Mouse (Mus musculus) G1E (cell line): ENCODE measurements at regions not wholly inside any gene's neighbourhood (a gene's known extent, or its start where the extent isn't known, plus 50 kb on each side); places are given as distances from the start of the nearest gene placed in this dataset.

Source experiments
- ATAC-seq: 2 replicates; pipeline ENCODE4 v1.8.0; 2016; ENCODE audit warnings: mild to moderate bottlenecking; ENCODE audit not compliant: insufficient number of reproducible peaks, poor library complexity, low FRiP score, severe bottlenecking; ENCODE audit errors: extremely low read depth
- DNase-seq: peaks from one replicate; pipeline ENCODE4 v3.0.0; 2012; ENCODE audit warnings: low spot score
- H3K27me3 ChIP-seq: 2 replicates; pipeline ENCODE4 v1.6.1; 2012; ENCODE audit warnings: mild to moderate bottlenecking, low read length, inconsistent platforms; ENCODE audit not compliant: insufficient read depth
- H3K36me3 ChIP-seq: replicated peaks from 2 replicates; pipeline ENCODE3; 2012; ENCODE audit warnings: mild to moderate bottlenecking, inconsistent platforms
- H3K4me1 ChIP-seq: 2 replicates; pipeline ENCODE4 v1.6.1; 2012; ENCODE audit warnings: low read depth, low read length, inconsistent platforms, mixed read lengths; ENCODE audit not compliant: insufficient read depth
- H3K4me3 ChIP-seq: 2 replicates; pipeline ENCODE4 v1.5.1; 2012; ENCODE audit warnings: low read depth, mild to moderate bottlenecking, inconsistent platforms, low read length, moderate library complexity, mixed read lengths
- H3K9me3 ChIP-seq: replicated peaks from 2 replicates; pipeline ENCODE4 v1.6.1; 2012; ENCODE audit warnings: inconsistent platforms
- CTCF ChIP-seq: IDR thresholded peaks from 2 replicates; pipeline ENCODE4 v1.5.1; 2012; ENCODE audit warnings: low read depth, low read length, inconsistent platforms, mixed read lengths
- GATA1 ChIP-seq: IDR thresholded peaks from 2 replicates; pipeline ENCODE4 v1.6.1; 2012; ENCODE audit warnings: borderline replicate concordance, low read length, inconsistent platforms, mixed read lengths
- GATA2 ChIP-seq: IDR thresholded peaks from 2 replicates; pipeline ENCODE4 v1.6.1; 2012; ENCODE audit warnings: low read depth, low read length, inconsistent platforms, borderline replicate concordance
- POLR2AphosphoS5 ChIP-seq: IDR thresholded peaks from 2 replicates; pipeline ENCODE4 v1.6.1; 2012; ENCODE audit warnings: low read depth, low read length, inconsistent platforms; ENCODE audit not compliant: insufficient replicate concordance
- TAL1 ChIP-seq: conservative IDR thresholded peaks from 2 replicates; pipeline ENCODE4 v1.6.1; 2012; ENCODE audit warnings: low read depth, low read length, inconsistent platforms, mixed read lengths

GRCm38 (mm10) chr12:25427911-25428642, 331.1 kb upstream of the Id2 start:
- peaks cover 56% of the 10 kb centered on the region for H3K9me3 ChIP-seq
- H3K36me3 ChIP-seq = no peaks in the 10 kb centered on the region
- DNase-seq (no peak), ATAC-seq (no peak)
- H3K27me3 ChIP-seq = no peaks in the 10 kb centered on the region; the same call in 1 of the 2 replicates
- peak overlapping the region; percentile 24; the same call in 1 of the 2 replicates for H3K4me3 ChIP-seq
- H3K4me1 ChIP-seq = no peaks in the 10 kb centered on the region
- TF ChIP-seq GATA1 (no peak), CTCF (no peak), POLR2AphosphoS5 (no peak), TAL1 (no peak), GATA2 (no peak)

- Histone ChIP-seq H3K4me1 (no peaks in the 10 kb centered on the region), H3K4me3 (no peak overlapping the region), H3K9me3 (peaks cover 60% of the 10 kb centered on the region), H3K27me3 (no peaks in the 10 kb centered on the region), H3K36me3 (no peaks in the 10 kb centered on the region)
- TF ChIP-seq GATA1 = no peak
- no peak for TF ChIP-seq POLR2AphosphoS5
- TF ChIP-seq CTCF = no peak
- TF ChIP-seq TAL1 = no peak
- no peak for TF ChIP-seq GATA2
- DNase-seq (no peak), ATAC-seq (no peak)
Measured at GRCm38 (mm10) chr12:25417336-25417735, 320.4 kb upstream of the Id2 start.

- Histone ChIP-seq H3K4me1 (no peaks in the 10 kb centered on the region), H3K9me3 (peaks cover 60% of the 10 kb centered on the region), H3K36me3 (no peaks in the 10 kb centered on the region), H3K27me3 (no peaks in the 10 kb centered on the region), H3K4me3 (no peak overlapping the region)
- TF ChIP-seq GATA2 (no peak), GATA1 (no peak), TAL1 (no peak), POLR2AphosphoS5 (no peak), CTCF (no peak)
- DNase-seq = no peak
- no peak for ATAC-seq
Measured at GRCm38 (mm10) chr12:25416571-25416970, 319.6 kb upstream of the Id2 start.

- TF ChIP-seq CTCF (no peak), GATA2 (no peak), GATA1 (no peak), TAL1 (no peak)
Measured at GRCm38 (mm10) chr12:25415641-25416040, 318.7 kb upstream of the Id2 start.

GRCm38 (mm10) chr12:25415232-25415631, 318.3 kb upstream of the Id2 start:
- peaks cover 55% of the 10 kb centered on the region for H3K9me3 ChIP-seq
- no peaks in the 10 kb centered on the region for H3K27me3 ChIP-seq
- ATAC-seq = no peak
- no peak for DNase-seq
- TF ChIP-seq CTCF (no peak), TAL1 (no peak), GATA1 (no peak), POLR2AphosphoS5 (no peak), GATA2 (no peak)
- H3K4me1 ChIP-seq = no peaks in the 10 kb centered on the region
- H3K36me3 ChIP-seq = no peaks in the 10 kb centered on the region
- no peak overlapping the region for H3K4me3 ChIP-seq

More at GRCm38 (mm10) chr12:25415641-25416040, 318.7 kb upstream of the Id2 start:
- H3K9me3 ChIP-seq = peaks cover 57% of the 10 kb centered on the region
- ATAC-seq (no peak), DNase-seq (no peak)
- H3K4me3 ChIP-seq = no peak overlapping the region
- no peaks in the 10 kb centered on the region for H3K36me3 ChIP-seq
- H3K27me3 ChIP-seq = no peaks in the 10 kb centered on the region
- no peaks in the 10 kb centered on the region for H3K4me1 ChIP-seq

- no peaks in the 10 kb centered on the region for H3K27me3 ChIP-seq
- no peak for ATAC-seq
- TF ChIP-seq POLR2AphosphoS5 (no peak), GATA2 (no peak), TAL1 (no peak), CTCF (no peak), GATA1 (no peak)
- DNase-seq = no peak
- H3K4me1 ChIP-seq = no peaks in the 10 kb centered on the region
- H3K36me3 ChIP-seq = no peaks in the 10 kb centered on the region
- H3K4me3 ChIP-seq = no peak overlapping the region
- peaks cover 40% of the 10 kb centered on the region for H3K9me3 ChIP-seq
Measured at GRCm38 (mm10) chr12:25407301-25407700, 310.4 kb upstream of the Id2 start.
